Mouse (Mus musculus): ENCODE data around the gene Olfr1160.
"Not testable (repeated sequence)": the region's sequence is repeated elsewhere in the genome, so short reads cannot be mapped to it uniquely, and the experiment has no call there.

The Olfr1160 gene

GRCm38 (mm10) chr2:88007515-88008318 lies at the start of gene Olfr1160:
Gene Olfr1160 (minus strand): TSS chr2:88008268.
- no peak for DNase-seq (ENCODE audit: low read depth)

- DNase-seq (ENCODE audit: low read depth) = no peak
Observed at GRCm38 (mm10) chr2:88051029-88051428, 43.0 kb upstream of the Olfr1160 start, which contains the start of gene Olfr1162. Gene Olfr1162 (minus strand): TSS chr2:88051129.

GRCm38 (mm10) chr2:88037599-88037998 lies 29.5 kb upstream of the Olfr1160 start, which contains the start of gene Olfr73:
Gene Olfr73 (minus strand): TSS chr2:88037699.
- DNase-seq (ENCODE audit: low read depth) = no peak

GRCm38 (mm10) chr2:88022474-88022873 lies 14.4 kb upstream of the Olfr1160 start, which contains the start of gene Olfr1161:
Gene Olfr1161 (plus strand): TSS chr2:88022774.
- DNase-seq (ENCODE audit: low read depth) = not testable (repeated sequence)

- no peak for DNase-seq (ENCODE audit: low read depth)
Observed at GRCm38 (mm10) chr2:87989813-87990212, 18.3 kb downstream of the Olfr1160 start, which contains the start of gene Olfr1158. Gene Olfr1158 (plus strand): TSS chr2:87990113.

GRCm38 (mm10) chr2:87974563-87974962 lies 33.5 kb downstream of the Olfr1160 start, which contains the start of gene Olfr74:
Gene Olfr74 (minus strand): TSS chr2:87974663.
- no peak for DNase-seq (ENCODE audit: low read depth)

GRCm38 (mm10) chr2:87968199-87968598 lies 39.9 kb downstream of the Olfr1160 start, which contains the start of gene Olfr1157:
Gene Olfr1157 (minus strand): TSS chr2:87968299.
- no peak for DNase-seq (ENCODE audit: low read depth)

GRCm38 (mm10) chr2:87953000-87953399 lies 55.1 kb downstream of the Olfr1160 start, which contains the start of gene Olfr1156:
Gene Olfr1156 (minus strand): TSS chr2:87953100.
- no peak for DNase-seq (ENCODE audit: low read depth)

All from induced T-regulatory cell, adult 2 months (primary cell).